Mouse (Mus musculus) gastrocnemius, postnatal 4 days (tissue): ENCODE results near the gene Agtr1a. TPM values are rescaled to one million over a fixed set of nuclear protein-coding genes. Genes with fewer than 3 reads are reported as not detected.

Experiments
- DNase-seq, 2 experiments: peaks; one replicate each; pipeline ENCODE4 v3.0.0; 2021 to 2022; ENCODE audit warnings: low spot score in 2 of 2, mixed read lengths in 2 of 2
- total RNA-seq, 2 experiments: library from RNA; stranded (reverse); gene quantifications; 2 replicates each; pipeline ENCODE4 v1.2.3; 2021

Gene Agtr1a
- total RNA-seq, 2 experiments from 2014 or later = 25.3 to 26.6 TPM

GRCm38 (mm10) chr13:30361002-30361401 lies 24.8 kb downstream of the Agtr1a start:
- DNase-seq = no peak

- DNase-seq = no peak
These were observed 25.8 kb downstream of the Agtr1a start for GRCm38 (mm10) chr13:30362048-30362447.

GRCm38 (mm10) chr13:30364097-30364625 lies 27.9 kb downstream of the Agtr1a start:
- DNase-seq = no peak

GRCm38 (mm10) chr13:30364780-30365179 lies 28.5 kb downstream of the Agtr1a start:
- no peak for DNase-seq

- no peak for DNase-seq
These were observed 29.1 kb downstream of the Agtr1a start for GRCm38 (mm10) chr13:30365378-30365777.

GRCm38 (mm10) chr13:30368116-30368515 lies 31.9 kb downstream of the Agtr1a start:
- DNase-seq = no peak

GRCm38 (mm10) chr13:30368746-30369145 lies 32.5 kb downstream of the Agtr1a start:
- DNase-seq = no peak

GRCm38 (mm10) chr13:30378868-30379267 lies 42.6 kb downstream of the Agtr1a start:
- no peak for DNase-seq

- DNase-seq = no peak
These were observed 48.9 kb downstream of the Agtr1a start for GRCm38 (mm10) chr13:30385183-30385582.

- DNase-seq = no peak
These were observed 57.9 kb downstream of the Agtr1a start for GRCm38 (mm10) chr13:30394123-30394522.

- DNase-seq = no peak
These were observed 60.2 kb downstream of the Agtr1a start for GRCm38 (mm10) chr13:30396431-30396830.

GRCm38 (mm10) chr13:30398852-30399251 lies 62.6 kb downstream of the Agtr1a start:
- DNase-seq = no peak

GRCm38 (mm10) chr13:30400621-30401020 lies 64.4 kb downstream of the Agtr1a start:
- no peak for DNase-seq

- DNase-seq = no peak
These were observed 67.6 kb downstream of the Agtr1a start for GRCm38 (mm10) chr13:30403874-30404273.

GRCm38 (mm10) chr13:30418611-30419010 lies 82.4 kb downstream of the Agtr1a start:
- no peak for DNase-seq

GRCm38 (mm10) chr13:30427008-30427407 lies 90.8 kb downstream of the Agtr1a start:
- peak; percentile 29 to 64 for DNase-seq

- peak in 1 of 2 experiments; percentile 11 for DNase-seq
These were observed 91.2 kb downstream of the Agtr1a start for GRCm38 (mm10) chr13:30427436-30427835.

Other genes starting within 250 kb of the Agtr1a start
- 1 to 10 TPM; 6.8 to 8.2 TPM for gene Mboat1, start 200.0 kb upstream of the Agtr1a start, total RNA-seq
- 100 to 1,000 TPM; 311 TPM for gene Uqcrfs1, start 208.9 kb downstream of the Agtr1a start, total RNA-seq